Mouse (Mus musculus) lung, postnatal 25 days (tissue): ENCODE results near the gene Emc3.

Experiments used
- DNase-seq: peaks from one replicate; pipeline ENCODE4 v3.0.0; 2022; ENCODE audit warnings: low spot score

Emc3 gene

GRCm38 (mm10) chr6:113495071-113495675, 36.3 kb downstream of the Emc3 start:
- no peak for DNase-seq

GRCm38 (mm10) chr6:113494258-113494788, 37.1 kb downstream of the Emc3 start:
- peak; percentile 82 for DNase-seq

GRCm38 (mm10) chr6:113492101-113492864, 39.2 kb downstream of the Emc3 start:
- no peak for DNase-seq

GRCm38 (mm10) chr6:113489410-113489809, 42.0 kb downstream of the Emc3 start:
- DNase-seq = no peak

- DNase-seq = peak; percentile 69
These were observed 44.3 kb downstream of the Emc3 start for GRCm38 (mm10) chr6:113487125-113487576.

- no peak for DNase-seq
These were observed 47.7 kb downstream of the Emc3 start for GRCm38 (mm10) chr6:113483729-113484128.

- DNase-seq = peak; percentile 97
These were observed 48.3 kb downstream of the Emc3 start, which contains the start of gene Creld1 for GRCm38 (mm10) chr6:113483100-113483615. Gene Creld1, plus strand, starts transcription at chr6:113483297.

GRCm38 (mm10) chr6:113482477-113483099, 48.9 kb downstream of the Emc3 start:
- DNase-seq = no peak

GRCm38 (mm10) chr6:113480555-113481373, 50.7 kb downstream of the Emc3 start:
- DNase-seq = peak; percentile 50

- DNase-seq = no peak
These were observed 52.5 kb downstream of the Emc3 start for GRCm38 (mm10) chr6:113478906-113479305.

- DNase-seq = no peak
These were observed 54.1 kb downstream of the Emc3 start for GRCm38 (mm10) chr6:113477353-113477752.

- no peak for DNase-seq
These were observed 57.7 kb downstream of the Emc3 start for GRCm38 (mm10) chr6:113473715-113474114.

- no peak for DNase-seq
These were observed 58.2 kb downstream of the Emc3 start for GRCm38 (mm10) chr6:113473246-113473645.

- DNase-seq = no peak
These were observed 59.4 kb downstream of the Emc3 start for GRCm38 (mm10) chr6:113472061-113472460.

GRCm38 (mm10) chr6:113471297-113471936, 60.0 kb downstream of the Emc3 start, which contains the start of gene Il17rc:
Gene Il17rc, plus strand, starts transcription at chr6:113471427.
- DNase-seq = peak; percentile 80

- peak; percentile 81 for DNase-seq
These were observed 62.0 kb downstream of the Emc3 start for GRCm38 (mm10) chr6:113469432-113469831.

- peak; percentile 79 for DNase-seq
These were observed 62.4 kb downstream of the Emc3 start for GRCm38 (mm10) chr6:113469021-113469420.

- DNase-seq = no peak
These were observed 62.9 kb downstream of the Emc3 start for GRCm38 (mm10) chr6:113468512-113468911.

- DNase-seq = no peak
These were observed 65.8 kb downstream of the Emc3 start for GRCm38 (mm10) chr6:113465602-113466001.
